Mouse (Mus musculus): Measurements from ENCODE around the gene Scly. TPM values are rescaled to one million over a fixed set of nuclear protein-coding genes. Genes with fewer than 3 reads are reported as not detected.

The Scly gene
- polyA plus RNA-seq, 1 experiment from 2014 or later: 19.0 TPM

DNA sequence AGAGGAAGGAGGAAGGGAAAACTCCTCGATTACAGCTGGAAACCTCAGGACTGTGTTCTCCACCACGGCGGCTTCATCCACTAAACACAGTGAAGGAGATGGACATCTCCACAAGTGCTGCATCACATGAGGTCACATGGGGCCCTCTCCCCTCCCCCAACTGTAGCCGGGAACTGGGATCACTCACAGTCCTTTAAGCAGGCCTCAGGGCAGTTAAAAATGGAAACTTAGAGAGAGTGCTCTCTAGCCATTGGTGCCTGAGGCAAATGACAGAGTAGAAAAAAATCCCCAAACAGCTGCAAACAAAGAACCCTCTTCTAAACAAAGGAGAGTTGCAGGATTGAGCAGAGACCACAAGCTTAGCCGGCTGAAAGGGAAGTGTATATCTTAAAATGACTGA is 15.1 kb downstream of the Scly start:
- H3K4me2 ChIP-seq (ENCODE audit: low read depth, low read length): no peak overlapping the region
- no peaks in the 10 kb centered on the region for H3K9me3 ChIP-seq (ENCODE audit: control insufficient read depth, low read length)
- H3K27ac ChIP-seq (ENCODE audit: low read length): no peak overlapping the region
- peaks cover 13% of the 10 kb centered on the region for H3K36me3 ChIP-seq (ENCODE audit: control insufficient read depth, insufficient read depth, low read length)
- 41% methylated on average over 5 of the region's 5 CpGs for WGBS
- H3K9ac ChIP-seq (ENCODE audit: low read length): no peak overlapping the region
- H3K4me3 ChIP-seq (ENCODE audit: low read length): no peak overlapping the region
- no peak for ATAC-seq (ENCODE audit: low read depth)
- no peaks in the 10 kb centered on the region for H3K27me3 ChIP-seq (ENCODE audit: control insufficient read depth, insufficient read depth, low read depth, low read length)
- H3K4me1 ChIP-seq (replicated peaks; ENCODE audit: control insufficient read depth, insufficient read depth, low read length): no peaks in the 10 kb centered on the region

- Histone ChIP-seq H3K36me3 (ENCODE audit: control insufficient read depth, insufficient read depth, low read length) (no peaks in the 10 kb centered on the region), H3K4me2 (ENCODE audit: low read depth, low read length) (no peak overlapping the region), H3K9me3 (ENCODE audit: control insufficient read depth, low read length) (no peaks in the 10 kb centered on the region), H3K4me3 (ENCODE audit: low read length) (no peak overlapping the region), H3K9ac (ENCODE audit: low read length) (no peak overlapping the region), H3K4me1 (replicated peaks; ENCODE audit: control insufficient read depth, insufficient read depth, low read length) (no peaks in the 10 kb centered on the region), H3K27me3 (ENCODE audit: control insufficient read depth, insufficient read depth, low read depth, low read length) (no peaks in the 10 kb centered on the region), H3K27ac (ENCODE audit: low read length) (no peak overlapping the region)
- ATAC-seq (ENCODE audit: low read depth): no peak
- WGBS: 80% methylated on average over 6 of the region's 6 CpGs
Observed at GRCm38 (mm10) chr1:91317656-91318055, 19.5 kb downstream of the Scly start.

- Histone ChIP-seq H3K27me3 (ENCODE audit: control insufficient read depth, insufficient read depth, low read depth, low read length) (no peaks in the 10 kb centered on the region), H3K9me3 (ENCODE audit: control insufficient read depth, low read length) (no peaks in the 10 kb centered on the region), H3K27ac (ENCODE audit: low read length) (no peak within 1 kb of the TSS), H3K36me3 (ENCODE audit: control insufficient read depth, insufficient read depth, low read length) (no peaks in the 10 kb centered on the region), H3K4me1 (replicated peaks; ENCODE audit: control insufficient read depth, insufficient read depth, low read length) (no peaks in the 10 kb centered on the region), H3K4me2 (ENCODE audit: low read depth, low read length) (no peak within 1 kb of the TSS), H3K4me3 (ENCODE audit: low read length) (no peak within 1 kb of the TSS), H3K9ac (ENCODE audit: low read length) (no peak within 1 kb of the TSS)
- peak; percentile 31; the same call in 1 of the 2 replicates for ATAC-seq (ENCODE audit: low read depth)
- WGBS: 45% methylated on average over 19 of the region's 19 CpGs
Observed at GRCm38 (mm10) chr1:91321760-91322438, 23.8 kb downstream of the Scly start, which contains the start of gene Espnl. TSS of gene Espnl (plus strand) at chr1:91322075.

GRCm38 (mm10) chr1:91324646-91325045 is 26.5 kb downstream of the Scly start:
- Histone ChIP-seq H3K4me1 (replicated peaks; ENCODE audit: control insufficient read depth, insufficient read depth, low read length) (no peaks in the 10 kb centered on the region), H3K27ac (ENCODE audit: low read length) (no peak overlapping the region), H3K4me3 (ENCODE audit: low read length) (no peak overlapping the region), H3K9me3 (ENCODE audit: control insufficient read depth, low read length) (no peaks in the 10 kb centered on the region), H3K4me2 (ENCODE audit: low read depth, low read length) (no peak overlapping the region), H3K36me3 (ENCODE audit: control insufficient read depth, insufficient read depth, low read length) (no peaks in the 10 kb centered on the region), H3K27me3 (ENCODE audit: control insufficient read depth, insufficient read depth, low read depth, low read length) (no peaks in the 10 kb centered on the region), H3K9ac (ENCODE audit: low read length) (no peak overlapping the region)
- 54% methylated on average over 2 of the region's 2 CpGs for WGBS
- ATAC-seq (ENCODE audit: low read depth): no peak

DNA sequence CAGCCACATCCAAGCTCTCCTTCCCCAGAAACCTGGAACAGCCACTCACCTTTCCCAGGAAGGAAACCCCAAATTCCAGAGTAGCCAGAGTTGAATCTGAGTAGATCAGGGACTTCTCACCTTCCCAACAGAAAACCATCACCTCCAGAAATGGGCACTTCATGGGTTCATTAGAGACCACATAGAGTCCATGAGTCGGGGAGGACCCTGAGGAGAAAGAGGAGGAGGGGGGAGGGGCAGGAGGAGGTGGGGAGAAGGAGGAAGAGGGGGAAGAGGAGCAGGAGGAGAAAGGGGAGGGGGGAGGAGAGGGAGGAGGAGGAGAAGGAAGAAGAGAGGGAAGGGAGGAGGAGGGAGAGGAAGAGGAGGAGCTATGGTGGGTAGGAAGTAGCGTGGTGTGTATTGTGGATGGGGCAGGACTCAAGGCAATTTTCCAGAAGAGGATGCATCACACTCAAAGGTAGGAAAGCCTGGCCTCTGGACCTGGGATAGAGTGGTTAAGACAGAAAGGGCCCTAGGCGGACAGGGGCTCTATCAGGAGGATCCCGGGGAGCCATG is 27.4 kb downstream of the Scly start:
- Histone ChIP-seq H3K4me1 (replicated peaks; ENCODE audit: control insufficient read depth, insufficient read depth, low read length) (no peaks in the 10 kb centered on the region), H3K36me3 (ENCODE audit: control insufficient read depth, insufficient read depth, low read length) (no peaks in the 10 kb centered on the region), H3K9me3 (ENCODE audit: control insufficient read depth, low read length) (no peaks in the 10 kb centered on the region), H3K4me2 (ENCODE audit: low read depth, low read length) (no peak overlapping the region), H3K27ac (ENCODE audit: low read length) (no peak overlapping the region), H3K4me3 (ENCODE audit: low read length) (no peak overlapping the region), H3K9ac (ENCODE audit: low read length) (no peak overlapping the region), H3K27me3 (ENCODE audit: control insufficient read depth, insufficient read depth, low read depth, low read length) (no peaks in the 10 kb centered on the region)
- 72% methylated on average over 4 of the region's 4 CpGs for WGBS
- ATAC-seq (ENCODE audit: low read depth): no peak

DNA sequence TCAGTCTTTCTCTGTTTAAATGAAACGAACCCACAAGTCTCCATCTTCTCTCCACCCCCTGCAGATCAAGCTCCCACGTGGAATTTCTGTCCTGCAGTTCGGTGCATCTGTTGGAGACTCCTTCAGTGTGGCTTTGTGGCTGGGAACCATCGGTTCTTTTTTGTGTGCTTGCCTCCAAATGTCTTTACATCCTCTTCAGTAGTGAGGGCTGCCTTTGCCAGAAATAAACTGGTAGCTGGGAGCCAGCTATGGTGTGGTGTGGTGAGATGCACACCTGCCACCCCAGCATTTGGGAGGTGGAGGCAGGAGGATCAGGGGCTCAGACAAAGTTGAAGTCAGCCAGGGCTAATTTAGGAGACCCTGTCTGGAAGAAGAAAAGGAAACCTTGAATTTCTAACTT is 34.0 kb downstream of the Scly start:
- Histone ChIP-seq H3K4me1 (replicated peaks; ENCODE audit: control insufficient read depth, insufficient read depth, low read length) (no peaks in the 10 kb centered on the region), H3K27me3 (ENCODE audit: control insufficient read depth, insufficient read depth, low read depth, low read length) (no peaks in the 10 kb centered on the region), H3K9me3 (ENCODE audit: control insufficient read depth, low read length) (no peaks in the 10 kb centered on the region), H3K4me3 (ENCODE audit: low read length) (no peak overlapping the region), H3K9ac (ENCODE audit: low read length) (no peak overlapping the region), H3K27ac (ENCODE audit: low read length) (no peak overlapping the region), H3K4me2 (ENCODE audit: low read depth, low read length) (no peak overlapping the region), H3K36me3 (ENCODE audit: control insufficient read depth, insufficient read depth, low read length) (no peaks in the 10 kb centered on the region)
- no peak for ATAC-seq (ENCODE audit: low read depth)
- 40% methylated on average over 4 of the region's 4 CpGs for WGBS

DNA sequence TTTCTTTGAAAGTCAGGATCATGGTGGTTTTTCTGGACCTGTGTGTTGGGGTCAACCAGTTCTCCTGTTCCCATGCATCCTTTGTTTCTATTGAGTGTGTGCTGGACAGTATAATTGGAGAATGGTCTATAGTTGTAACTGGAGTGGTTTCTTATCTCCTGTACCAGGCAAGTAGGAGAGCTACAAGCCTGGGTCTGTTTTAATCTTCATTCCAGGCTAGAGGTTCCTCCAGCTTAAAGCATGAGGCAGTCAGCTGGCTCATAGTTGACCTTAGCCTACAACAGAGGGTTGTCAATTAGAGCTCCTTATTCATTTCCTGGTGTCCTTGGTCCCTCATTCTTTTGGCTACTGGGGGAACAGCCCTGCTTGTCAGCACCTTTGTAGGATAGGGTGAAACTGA is 35.4 kb downstream of the Scly start:
- H3K9me3 ChIP-seq (ENCODE audit: control insufficient read depth, low read length): no peaks in the 10 kb centered on the region
- no peaks in the 10 kb centered on the region for H3K27me3 ChIP-seq (ENCODE audit: control insufficient read depth, insufficient read depth, low read depth, low read length)
- no peaks in the 10 kb centered on the region for H3K36me3 ChIP-seq (ENCODE audit: control insufficient read depth, insufficient read depth, low read length)
- no peak overlapping the region for H3K27ac ChIP-seq (ENCODE audit: low read length)
- H3K4me1 ChIP-seq (replicated peaks; ENCODE audit: control insufficient read depth, insufficient read depth, low read length): no peaks in the 10 kb centered on the region
- H3K4me3 ChIP-seq (ENCODE audit: low read length): no peak overlapping the region
- no peak overlapping the region for H3K9ac ChIP-seq (ENCODE audit: low read length)
- no peak overlapping the region for H3K4me2 ChIP-seq (ENCODE audit: low read depth, low read length)
- no peak for ATAC-seq (ENCODE audit: low read depth)

DNA sequence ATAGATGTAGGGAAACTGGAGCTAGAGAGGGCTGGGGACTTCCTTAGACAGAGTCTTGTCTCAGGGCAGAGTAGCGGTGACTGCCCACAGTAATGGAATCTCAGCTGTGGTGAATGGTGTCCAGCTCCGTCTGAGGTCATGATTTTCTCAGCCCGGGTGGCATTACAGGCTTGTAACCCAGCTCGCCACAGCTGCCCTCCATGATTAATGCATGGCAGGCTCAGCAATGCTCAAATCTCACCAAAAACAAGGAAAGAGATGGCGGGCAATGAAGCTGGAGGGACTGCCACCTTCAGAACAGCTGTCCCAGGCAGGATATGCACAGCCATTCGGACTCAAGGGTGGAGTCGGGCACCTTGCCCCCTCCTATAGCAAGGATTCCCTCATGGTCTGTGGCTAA is 39.2 kb downstream of the Scly start:
- H3K4me2 ChIP-seq (ENCODE audit: low read depth, low read length): no peak overlapping the region
- 0 out of 2 replicates have a peak, but pooled peaks cover under 1% of the 10 kb centered on the region for H3K27me3 ChIP-seq (ENCODE audit: control insufficient read depth, insufficient read depth, low read depth, low read length)
- no peaks in the 10 kb centered on the region for H3K36me3 ChIP-seq (ENCODE audit: control insufficient read depth, insufficient read depth, low read length)
- no peaks in the 10 kb centered on the region for H3K4me1 ChIP-seq (replicated peaks; ENCODE audit: control insufficient read depth, insufficient read depth, low read length)
- no peak for ATAC-seq (ENCODE audit: low read depth)
- no peak overlapping the region for H3K9ac ChIP-seq (ENCODE audit: low read length)
- H3K9me3 ChIP-seq (ENCODE audit: control insufficient read depth, low read length): no peaks in the 10 kb centered on the region
- no peak overlapping the region for H3K4me3 ChIP-seq (ENCODE audit: low read length)
- 83% methylated on average over 7 of the region's 7 CpGs for WGBS
- no peak overlapping the region for H3K27ac ChIP-seq (ENCODE audit: low read length)

DNA sequence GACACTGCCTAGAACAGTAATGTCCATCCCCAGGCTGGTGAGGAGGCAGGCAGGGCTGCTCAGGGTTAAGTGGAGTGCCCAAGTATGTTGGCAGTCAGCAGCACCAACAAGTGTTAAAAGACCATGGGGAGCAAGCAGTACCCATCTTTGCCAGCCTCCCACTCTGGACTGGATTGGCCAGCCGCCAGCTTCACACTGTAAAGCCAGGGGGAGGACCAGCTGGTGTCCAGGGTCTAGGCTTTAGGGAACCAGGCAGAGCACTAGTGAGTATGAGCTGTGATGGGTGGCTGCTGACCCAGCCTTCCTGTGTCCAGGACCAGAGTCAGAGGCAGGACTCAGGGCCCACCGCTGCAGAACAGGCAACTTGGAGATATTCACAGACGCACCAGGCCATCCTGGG is 45.9 kb downstream of the Scly start:
- Histone ChIP-seq H3K4me3 (ENCODE audit: low read length) (no peak overlapping the region), H3K27ac (ENCODE audit: low read length) (no peak overlapping the region), H3K36me3 (ENCODE audit: control insufficient read depth, insufficient read depth, low read length) (no peaks in the 10 kb centered on the region), H3K9me3 (ENCODE audit: control insufficient read depth, low read length) (no peaks in the 10 kb centered on the region), H3K27me3 (ENCODE audit: control insufficient read depth, insufficient read depth, low read depth, low read length) (peaks cover 40% of the 10 kb centered on the region), H3K9ac (ENCODE audit: low read length) (no peak overlapping the region), H3K4me1 (replicated peaks; ENCODE audit: control insufficient read depth, insufficient read depth, low read length) (no peaks in the 10 kb centered on the region; the same call in 1 of the 2 replicates), H3K4me2 (ENCODE audit: low read depth, low read length) (no peak overlapping the region)
- no peak for ATAC-seq (ENCODE audit: low read depth)
- 63% methylated on average over 3 of the region's 3 CpGs for WGBS

All from lung, embryonic 16.5 days (tissue).